Mouse (Mus musculus) liver, embryonic 13.5 days (tissue): Measurements from ENCODE around the gene Gpalpp1. TPM values are rescaled to one million over a fixed set of nuclear protein-coding genes. Genes with fewer than 3 reads are reported as not detected.

Experiments
- ATAC-seq: fragments of 200-750 bp; cut with Nextera tagmentation; 2 replicates; pipeline ENCODE4 v1.8.0; 2017; ENCODE audit warnings: low read depth, mild to moderate bottlenecking, moderate number of reproducible peaks, moderate library complexity
- DNase-seq: peaks from one replicate; pipeline ENCODE4 v3.0.0; 2022
- H3K27ac ChIP-seq: fragments of 300-500 bp; sonication (generic); 2 replicates; pipeline ENCODE4 v1.5.1; 2015; ENCODE audit warnings: moderate library complexity, mild to moderate bottlenecking, inconsistent platforms
- H3K27me3 ChIP-seq: fragments of 300-500 bp; sonication (generic); 2 replicates; pipeline ENCODE4 v1.6.1; 2015; ENCODE audit warnings: mild to moderate bottlenecking, inconsistent platforms
- H3K36me3 ChIP-seq: fragments of 300-500 bp; sonication (generic); 2 replicates; pipeline ENCODE4 v1.6.1; 2015; ENCODE audit warnings: mild to moderate bottlenecking, inconsistent platforms
- H3K4me1 ChIP-seq: fragments of 300-500 bp; sonication (generic); replicated peaks from 2 replicates; pipeline ENCODE4 v1.6.1; 2015; ENCODE audit warnings: inconsistent platforms
- H3K4me2 ChIP-seq: fragments of 300-500 bp; sonication (generic); 2 replicates; pipeline ENCODE4 v1.6.1; 2015; ENCODE audit warnings: inconsistent platforms, mild to moderate bottlenecking, moderate library complexity
- H3K4me3 ChIP-seq: fragments of 300-500 bp; sonication (generic); replicated peaks from 2 replicates; pipeline ENCODE4 v1.5.1; 2015; ENCODE audit warnings: mild to moderate bottlenecking, inconsistent platforms
- H3K9ac ChIP-seq: fragments of 300-500 bp; sonication (generic); 2 replicates; pipeline ENCODE4 v1.6.1; 2015; ENCODE audit warnings: mild to moderate bottlenecking, inconsistent platforms
- H3K9me3 ChIP-seq: fragments of 300-500 bp; sonication (generic); replicated peaks from 2 replicates; pipeline ENCODE4 v1.6.1; 2016; ENCODE audit warnings: inconsistent platforms
- whole genome bisulfite sequencing: fragments of 180-500 bp; shearing (Covaris S2); methylation state at CpG from one replicate; pipeline ENCODE4 v1.1.7; 2015; ENCODE audit not compliant: insufficient replicate concordance; 5-methylcytosine and 5-hydroxymethylcytosine counted together
- polyA plus RNA-seq: library from polyadenylated mRNA; unstranded; fragments of >200 nt; fragmentation: Nextera tagmentation; extraction: Ambion mirVana; gene quantifications from 2 replicates; pipeline ENCODE4 v1.2.1, GENCODE M21; 2015

Gpalpp1 gene
- polyA plus RNA-seq, 1 experiment from 2014 or later, result 5.6 TPM

- Histone ChIP-seq H3K27me3 (no peaks in the 10 kb centered on the region), H3K4me3 (no peak overlapping the region), H3K27ac (no peak overlapping the region), H3K9ac (no peak overlapping the region), H3K4me1 (no peaks in the 10 kb centered on the region), H3K36me3 (peaks cover 70% of the 10 kb centered on the region), H3K9me3 (no peaks in the 10 kb centered on the region), H3K4me2 (no peak overlapping the region)
- WGBS, result 76% methylated on average over 5 of the region's 5 CpGs
- no peak for DNase-seq
- ATAC-seq, result no peak
Observed at GRCm38 (mm10) chr14:76097815-76098214, 12.7 kb downstream of the Gpalpp1 start.

- ATAC-seq (no peak), DNase-seq (no peak)
- 61% methylated on average over 7 of the region's 7 CpGs for WGBS
- Histone ChIP-seq H3K9ac (no peak overlapping the region), H3K9me3 (no peaks in the 10 kb centered on the region), H3K4me2 (no peak overlapping the region), H3K4me1 (no peaks in the 10 kb centered on the region), H3K27ac (no peak overlapping the region), H3K4me3 (no peak overlapping the region), H3K36me3 (peaks cover 70% of the 10 kb centered on the region), H3K27me3 (no peaks in the 10 kb centered on the region)
Observed at GRCm38 (mm10) chr14:76097244-76097643, 13.3 kb downstream of the Gpalpp1 start.

- DNase-seq (no peak), ATAC-seq (no peak)
- Histone ChIP-seq H3K9ac (no peak overlapping the region), H3K36me3 (peaks cover 3% of the 10 kb centered on the region), H3K4me1 (no peaks in the 10 kb centered on the region; the same call in 1 of the 2 replicates), H3K4me3 (no peak overlapping the region), H3K27me3 (no peaks in the 10 kb centered on the region), H3K27ac (no peak overlapping the region), H3K9me3 (no peaks in the 10 kb centered on the region), H3K4me2 (no peak overlapping the region)
- WGBS, result 62% methylated on average over 3 of the region's 3 CpGs
Observed at GRCm38 (mm10) chr14:76084188-76084587, 26.4 kb downstream of the Gpalpp1 start.

GRCm38 (mm10) chr14:76082086-76082636 lies 28.4 kb downstream of the Gpalpp1 start:
- Histone ChIP-seq H3K27me3 (no peaks in the 10 kb centered on the region), H3K9ac (no peak overlapping the region), H3K4me3 (no peak overlapping the region), H3K4me1 (no peaks in the 10 kb centered on the region; the same call in 1 of the 2 replicates), H3K4me2 (no peak overlapping the region), H3K36me3 (no peaks in the 10 kb centered on the region), H3K9me3 (no peaks in the 10 kb centered on the region), H3K27ac (no peak overlapping the region)
- ATAC-seq (no peak), DNase-seq (no peak)
- 66% methylated on average over 13 of the region's 13 CpGs for WGBS

GRCm38 (mm10) chr14:76081451-76081850 lies 29.1 kb downstream of the Gpalpp1 start:
- Histone ChIP-seq H3K27me3 (no peaks in the 10 kb centered on the region), H3K36me3 (no peaks in the 10 kb centered on the region), H3K4me3 (no peak overlapping the region), H3K9me3 (no peaks in the 10 kb centered on the region), H3K4me2 (no peak overlapping the region), H3K4me1 (no peaks in the 10 kb centered on the region; the same call in 1 of the 2 replicates), H3K27ac (no peak overlapping the region), H3K9ac (no peak overlapping the region)
- DNase-seq (no peak), ATAC-seq (no peak)
- WGBS, result 60% methylated on average over 11 of the region's 11 CpGs

GRCm38 (mm10) chr14:76077088-76077491 lies 33.5 kb downstream of the Gpalpp1 start:
- 42% methylated on average over 9 of the region's 9 CpGs for WGBS
- Histone ChIP-seq H3K27me3 (no peaks in the 10 kb centered on the region), H3K4me1 (no peaks in the 10 kb centered on the region), H3K4me3 (no peak overlapping the region), H3K27ac (no peak overlapping the region), H3K9ac (no peak overlapping the region), H3K9me3 (no peaks in the 10 kb centered on the region), H3K4me2 (no peak overlapping the region), H3K36me3 (no peaks in the 10 kb centered on the region)
- no peak for DNase-seq
- ATAC-seq, result no peak

- Histone ChIP-seq H3K27ac (no peak overlapping the region), H3K9me3 (no peaks in the 10 kb centered on the region), H3K9ac (no peak overlapping the region), H3K27me3 (no peaks in the 10 kb centered on the region), H3K4me3 (no peak overlapping the region), H3K4me1 (no peaks in the 10 kb centered on the region), H3K4me2 (no peak overlapping the region), H3K36me3 (no peaks in the 10 kb centered on the region)
- no peak for ATAC-seq
- 61% methylated on average over 4 of the region's 4 CpGs for WGBS
- no peak for DNase-seq
Observed at GRCm38 (mm10) chr14:76076602-76077001, 34.0 kb downstream of the Gpalpp1 start.

- WGBS, result 45% methylated on average over 4 of the region's 4 CpGs
- no peaks in the 10 kb centered on the region for H3K9me3 ChIP-seq
- no peak overlapping the region for H3K9ac ChIP-seq
- DNase-seq (no peak), ATAC-seq (no peak)
- no peaks in the 10 kb centered on the region for H3K27me3 ChIP-seq
- no peak overlapping the region for H3K4me2 ChIP-seq
- H3K4me1 ChIP-seq, result no peaks in the 10 kb centered on the region
- H3K27ac ChIP-seq, result no peak overlapping the region
- no peak overlapping the region for H3K4me3 ChIP-seq
- no peaks in the 10 kb centered on the region for H3K36me3 ChIP-seq
Observed at GRCm38 (mm10) chr14:76075721-76076120, 34.8 kb downstream of the Gpalpp1 start.

- 50% methylated on average over 1 of the region's 1 CpGs for WGBS
- Histone ChIP-seq H3K27ac (no peak overlapping the region), H3K36me3 (no peaks in the 10 kb centered on the region), H3K4me3 (no peak overlapping the region), H3K4me2 (no peak overlapping the region), H3K27me3 (no peaks in the 10 kb centered on the region), H3K9ac (no peak overlapping the region), H3K4me1 (no peaks in the 10 kb centered on the region), H3K9me3 (no peaks in the 10 kb centered on the region)
- DNase-seq (no peak), ATAC-seq (no peak)
Observed at GRCm38 (mm10) chr14:76074206-76074605, 36.4 kb downstream of the Gpalpp1 start.

GRCm38 (mm10) chr14:76072626-76073025 lies 37.9 kb downstream of the Gpalpp1 start:
- no peak overlapping the region for H3K9ac ChIP-seq
- no peak overlapping the region for H3K27ac ChIP-seq
- no peak overlapping the region for H3K4me2 ChIP-seq
- no peaks in the 10 kb centered on the region for H3K27me3 ChIP-seq
- no peaks in the 10 kb centered on the region for H3K4me1 ChIP-seq
- 64% methylated on average over 2 of the region's 2 CpGs for WGBS
- no peaks in the 10 kb centered on the region for H3K9me3 ChIP-seq
- DNase-seq (no peak), ATAC-seq (no peak)
- H3K4me3 ChIP-seq, result no peak overlapping the region
- no peaks in the 10 kb centered on the region for H3K36me3 ChIP-seq

GRCm38 (mm10) chr14:76069296-76069695 lies 41.3 kb downstream of the Gpalpp1 start:
- no peaks in the 10 kb centered on the region for H3K4me1 ChIP-seq
- H3K4me2 ChIP-seq, result no peak overlapping the region
- no peak overlapping the region for H3K9ac ChIP-seq
- H3K36me3 ChIP-seq, result no peaks in the 10 kb centered on the region
- ATAC-seq (no peak), DNase-seq (no peak)
- H3K27me3 ChIP-seq, result no peaks in the 10 kb centered on the region
- no peaks in the 10 kb centered on the region for H3K9me3 ChIP-seq
- 71% methylated on average over 4 of the region's 4 CpGs for WGBS
- H3K4me3 ChIP-seq, result no peak overlapping the region
- H3K27ac ChIP-seq, result no peak overlapping the region

GRCm38 (mm10) chr14:76068296-76068695 lies 42.3 kb downstream of the Gpalpp1 start:
- H3K9ac ChIP-seq, result no peak overlapping the region
- no peaks in the 10 kb centered on the region for H3K9me3 ChIP-seq
- ATAC-seq (no peak), DNase-seq (no peak)
- H3K27me3 ChIP-seq, result no peaks in the 10 kb centered on the region
- H3K4me1 ChIP-seq, result no peaks in the 10 kb centered on the region
- no peak overlapping the region for H3K4me2 ChIP-seq
- 58% methylated on average over 4 of the region's 4 CpGs for WGBS
- no peaks in the 10 kb centered on the region for H3K36me3 ChIP-seq
- H3K4me3 ChIP-seq, result no peak overlapping the region
- H3K27ac ChIP-seq, result no peak overlapping the region
